Mouse (Mus musculus): Measurements from ENCODE around the gene Rimklb. TPM values are rescaled to one million over a fixed set of nuclear protein-coding genes. Genes with fewer than 3 reads are reported as not detected.
"Not testable (repeated sequence)": the region's sequence is repeated elsewhere in the genome, so short reads cannot be mapped to it uniquely, and the experiment has no call there.

Rimklb gene
- polyA plus RNA-seq, 1 experiment from 2014 or later, result 20.4 TPM

DNA sequence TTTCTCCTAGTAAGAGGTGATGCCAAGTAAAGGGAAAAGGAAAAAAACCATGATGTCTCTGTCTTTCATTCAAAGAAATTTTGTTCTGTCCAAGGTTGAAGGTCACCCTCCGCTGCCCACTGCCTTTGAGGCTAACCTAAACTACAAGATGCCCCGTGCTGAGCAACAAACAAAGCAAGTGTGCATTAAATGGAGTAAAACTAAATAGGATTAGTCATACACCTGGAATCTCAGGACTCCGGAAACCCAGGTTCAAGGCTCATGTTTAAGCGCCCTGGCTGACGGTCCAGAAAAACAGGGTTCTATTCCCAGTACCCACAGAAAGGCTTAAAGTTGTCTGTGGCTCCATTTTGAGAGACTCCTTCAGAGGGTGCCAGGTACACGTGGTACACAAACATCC, 6.1 kb downstream of the Rimklb start:
- H3K36me3 ChIP-seq, result no peaks in the 10 kb centered on the region
- peaks cover 24% of the 10 kb centered on the region for H3K4me1 ChIP-seq
- H3K27me3 ChIP-seq (ENCODE audit: insufficient read depth, poor library complexity, severe bottlenecking), result peaks cover 19% of the 10 kb centered on the region
- WGBS, result 37% methylated on average over 6 of the region's 6 CpGs
- 0 out of 2 replicates have a peak overlapping the region, but pooled peaks have one; percentile 86 for H3K27ac ChIP-seq
- H3K4me3 ChIP-seq, result no peak overlapping the region
- H3K9me3 ChIP-seq, result no peaks in the 10 kb centered on the region
- no peak for DNase-seq (ENCODE audit: low spot score)

- peak overlapping the region; percentile 86 for H3K27ac ChIP-seq
- WGBS, result under 1% methylated on average over 16 of the region's 16 CpGs
- no peaks in the 10 kb centered on the region for H3K36me3 ChIP-seq
- H3K9me3 ChIP-seq, result no peaks in the 10 kb centered on the region
- peak overlapping the region; percentile 60 for H3K4me3 ChIP-seq
- peak; percentile 95 for DNase-seq (ENCODE audit: low spot score)
- peaks cover 26% of the 10 kb centered on the region for H3K27me3 ChIP-seq (ENCODE audit: insufficient read depth, poor library complexity, severe bottlenecking)
- H3K4me1 ChIP-seq, result peaks cover 24% of the 10 kb centered on the region
These were observed 7.0 kb downstream of the Rimklb start for GRCm38 (mm10) chr6:122491557-122491956.

DNA sequence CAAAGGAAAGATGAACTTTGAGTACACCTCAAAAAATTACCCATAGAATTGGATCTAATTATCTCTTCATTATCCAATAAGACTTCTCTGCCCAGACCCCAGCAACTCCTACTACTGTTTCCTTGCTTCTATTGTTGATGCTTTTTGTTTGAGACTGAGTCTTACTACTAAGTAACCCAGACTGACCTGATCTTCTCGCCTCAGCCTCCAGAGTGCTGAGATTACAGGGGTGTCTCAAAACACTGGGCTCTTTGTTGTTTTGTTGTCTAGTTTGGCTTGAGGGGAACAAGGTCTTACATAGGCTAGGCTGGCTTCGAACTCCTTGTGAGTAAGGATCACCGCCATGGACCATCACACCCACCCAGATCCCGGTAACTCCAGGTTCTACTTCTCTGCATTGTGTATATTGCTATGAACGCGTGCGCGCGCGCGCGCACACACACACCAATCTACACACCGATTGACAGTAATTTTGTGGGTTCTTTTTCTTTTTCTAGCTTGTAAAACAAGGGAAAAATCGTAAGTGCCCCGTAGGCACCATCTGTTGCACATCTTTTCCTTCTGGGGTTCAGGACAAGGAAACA, 7.5 kb downstream of the Rimklb start:
- Histone ChIP-seq H3K27me3 (ENCODE audit: insufficient read depth, poor library complexity, severe bottlenecking) (peaks cover 26% of the 10 kb centered on the region), H3K36me3 (no peaks in the 10 kb centered on the region), H3K27ac (peak overlapping the region; percentile 86), H3K4me3 (peak overlapping the region; percentile 60), H3K9me3 (no peaks in the 10 kb centered on the region), H3K4me1 (peaks cover 20% of the 10 kb centered on the region)
- WGBS, result 23% methylated on average over 15 of the region's 15 CpGs
- DNase-seq (ENCODE audit: low spot score), result no peak

DNA sequence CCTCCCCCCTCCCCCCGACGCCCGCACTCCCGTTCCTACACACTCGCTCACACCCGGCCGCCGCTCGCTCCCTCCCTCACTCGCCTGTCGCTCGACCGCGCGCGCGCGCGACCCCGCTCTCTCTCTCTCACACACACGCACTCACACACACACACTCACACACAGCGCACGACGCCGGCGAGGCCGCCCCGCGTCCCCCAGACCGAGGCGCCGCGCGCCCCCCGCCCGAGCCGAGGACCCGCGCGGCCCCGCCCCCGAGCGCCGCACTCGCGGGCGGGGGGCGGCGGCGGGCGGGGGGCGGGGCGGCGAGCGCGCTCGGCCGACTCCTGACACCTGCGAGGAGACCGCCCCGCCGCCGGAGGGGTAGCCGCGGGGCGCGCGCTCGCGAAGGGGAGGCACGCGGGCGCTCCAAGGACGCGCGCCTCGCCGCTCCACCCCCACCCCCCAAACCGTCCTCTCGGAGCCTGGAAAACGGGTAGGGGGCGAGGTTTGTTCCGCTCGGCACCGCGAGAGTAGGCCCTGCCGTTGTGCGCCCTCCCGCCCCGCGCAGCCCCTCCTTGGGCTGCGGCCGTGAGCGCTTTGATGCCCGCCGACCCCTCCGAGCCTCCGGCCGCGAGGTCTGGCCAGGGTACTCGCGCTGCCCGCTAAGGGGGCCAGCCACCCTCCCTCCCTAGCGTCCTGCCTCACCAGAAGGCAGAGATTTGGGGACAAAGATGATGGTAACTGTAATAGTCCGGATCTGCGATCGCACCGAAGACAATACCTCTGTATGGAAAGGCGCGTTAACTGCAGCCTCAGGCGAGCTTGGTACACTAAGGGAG, 12.1 kb downstream of the Rimklb start:
- under 1% methylated on average over 89 of the region's 111 CpGs for WGBS
- H3K27ac ChIP-seq, result peak overlapping the region; percentile 90
- no peaks in the 10 kb centered on the region for H3K9me3 ChIP-seq
- H3K27me3 ChIP-seq (ENCODE audit: insufficient read depth, poor library complexity, severe bottlenecking), result peaks cover 26% of the 10 kb centered on the region
- peaks cover 5% of the 10 kb centered on the region for H3K4me1 ChIP-seq
- no peaks in the 10 kb centered on the region for H3K36me3 ChIP-seq
- no peak for DNase-seq (ENCODE audit: low spot score)
- peak overlapping the region; percentile 78 for H3K4me3 ChIP-seq

- WGBS, result 17% methylated on average over 77 of the region's 91 CpGs
- H3K27ac ChIP-seq, result peak overlapping the region; percentile 90
- DNase-seq (ENCODE audit: low spot score), result no peak
These were observed 12.9 kb downstream of the Rimklb start for GRCm38 (mm10) chr6:122485401-122486296.

GRCm38 (mm10) chr6:122478062-122478461, 20.5 kb downstream of the Rimklb start:
- WGBS, result 65% methylated on average over 3 of the region's 3 CpGs
- no peaks in the 10 kb centered on the region for H3K27me3 ChIP-seq (ENCODE audit: insufficient read depth, poor library complexity, severe bottlenecking)
- H3K36me3 ChIP-seq, result no peaks in the 10 kb centered on the region
- H3K9me3 ChIP-seq, result no peaks in the 10 kb centered on the region
- H3K27ac ChIP-seq, result no peak overlapping the region
- H3K4me3 ChIP-seq, result no peak overlapping the region
- no peaks in the 10 kb centered on the region for H3K4me1 ChIP-seq
- no peak for DNase-seq (ENCODE audit: low spot score)

More at GRCm38 (mm10) chr6:122485401-122486296, 12.9 kb downstream of the Rimklb start:
- Histone ChIP-seq H3K36me3 (no peaks in the 10 kb centered on the region), H3K27me3 (ENCODE audit: insufficient read depth, poor library complexity, severe bottlenecking) (peaks cover 26% of the 10 kb centered on the region), H3K9me3 (no peaks in the 10 kb centered on the region), H3K4me1 (no peaks in the 10 kb centered on the region), H3K4me3 (peak overlapping the region; percentile 78)

DNA sequence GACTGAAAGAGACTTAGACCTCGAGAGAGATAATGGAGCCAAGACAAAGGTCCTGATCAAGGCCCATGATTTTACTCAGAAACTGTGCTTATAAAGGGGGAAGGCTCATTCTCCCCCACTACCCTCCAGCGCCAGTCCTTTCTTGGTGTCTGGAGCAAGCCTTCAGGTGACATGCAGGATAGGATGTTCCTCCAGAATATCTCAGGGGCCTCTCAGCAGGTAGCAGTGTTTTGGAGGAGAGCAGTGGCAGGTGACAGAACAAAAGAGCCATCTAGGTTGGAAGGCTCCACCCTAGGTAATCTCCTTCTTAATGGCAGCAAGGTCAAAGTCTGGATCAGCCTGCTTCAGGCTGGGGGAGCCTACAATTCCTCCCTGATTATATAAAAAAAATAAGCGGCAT, 27.1 kb downstream of the Rimklb start:
- H3K4me1 ChIP-seq; H3K27ac ChIP-seq; H3K9me3 ChIP-seq; H3K27me3 ChIP-seq (ENCODE audit: insufficient read depth, poor library complexity, severe bottlenecking); DNase-seq (ENCODE audit: low spot score); H3K4me3 ChIP-seq: not testable (repeated sequence)
- WGBS, result 87% methylated on average over 3 of the region's 3 CpGs
- H3K36me3 ChIP-seq, result peaks cover 26% of the 10 kb centered on the region

DNA sequence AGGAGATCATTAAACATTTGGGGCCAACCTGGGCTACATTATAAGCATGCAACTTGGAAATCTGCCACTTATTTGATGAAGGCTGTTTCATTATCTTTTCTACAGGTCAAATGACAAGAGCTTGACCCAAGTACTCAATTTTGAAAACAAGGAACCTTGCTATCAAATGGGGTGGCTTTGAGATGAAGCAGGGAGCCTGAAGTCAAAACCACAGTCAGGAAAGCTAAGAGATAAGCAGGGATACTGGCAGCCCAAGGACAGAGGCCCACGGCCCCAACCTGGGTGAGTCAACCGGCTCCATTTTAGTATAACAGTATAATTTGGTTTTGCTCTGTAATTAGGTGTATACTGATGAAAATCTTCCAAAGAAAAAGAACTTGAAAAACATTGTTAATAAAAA, 28.3 kb downstream of the Rimklb start:
- H3K27me3 ChIP-seq (ENCODE audit: insufficient read depth, poor library complexity, severe bottlenecking), result no peaks in the 10 kb centered on the region
- H3K36me3 ChIP-seq, result peaks cover 31% of the 10 kb centered on the region
- no peaks in the 10 kb centered on the region for H3K4me1 ChIP-seq
- no peak for DNase-seq (ENCODE audit: low spot score)
- H3K4me3 ChIP-seq, result no peak overlapping the region
- no peak overlapping the region for H3K27ac ChIP-seq
- H3K9me3 ChIP-seq, result no peaks in the 10 kb centered on the region
- WGBS, result 56% methylated on average over 2 of the region's 2 CpGs

DNA sequence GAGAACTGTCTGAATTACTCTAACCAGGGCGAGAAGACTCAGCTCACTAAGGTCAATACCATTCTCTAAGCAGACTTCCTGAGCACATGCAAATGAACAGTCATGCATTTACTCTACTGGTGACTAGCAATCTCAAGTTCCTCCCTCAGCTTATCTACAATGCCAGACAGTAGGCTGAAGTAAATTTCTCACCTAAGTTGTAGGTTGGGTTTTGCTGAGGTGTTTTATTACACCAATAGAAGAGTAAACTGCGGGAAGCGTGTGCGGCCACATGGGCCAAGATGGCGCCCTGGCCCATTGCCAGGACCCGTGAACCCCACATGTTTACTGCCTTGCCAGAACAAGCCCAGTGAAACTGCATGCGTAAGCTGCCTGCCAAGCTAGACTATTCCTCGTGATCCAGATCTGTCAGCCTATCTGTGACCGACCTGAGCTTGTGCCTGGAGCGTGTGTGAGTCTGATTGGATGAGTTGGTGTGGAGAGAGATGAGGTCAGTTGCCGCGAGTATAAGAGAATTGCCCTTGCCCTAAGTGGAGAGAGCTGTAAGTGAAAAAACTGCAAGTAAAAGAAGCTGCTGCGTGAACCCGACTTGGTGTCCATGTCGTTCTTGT, 29.4 kb downstream of the Rimklb start:
- no peak for DNase-seq (ENCODE audit: low spot score)
- Histone ChIP-seq H3K4me3 (no peak overlapping the region), H3K27me3 (ENCODE audit: insufficient read depth, poor library complexity, severe bottlenecking) (no peaks in the 10 kb centered on the region), H3K4me1 (no peaks in the 10 kb centered on the region), H3K27ac (no peak overlapping the region), H3K36me3 (peaks cover 31% of the 10 kb centered on the region), H3K9me3 (no peaks in the 10 kb centered on the region)
- WGBS, result 90% methylated on average over 15 of the region's 15 CpGs

DNA sequence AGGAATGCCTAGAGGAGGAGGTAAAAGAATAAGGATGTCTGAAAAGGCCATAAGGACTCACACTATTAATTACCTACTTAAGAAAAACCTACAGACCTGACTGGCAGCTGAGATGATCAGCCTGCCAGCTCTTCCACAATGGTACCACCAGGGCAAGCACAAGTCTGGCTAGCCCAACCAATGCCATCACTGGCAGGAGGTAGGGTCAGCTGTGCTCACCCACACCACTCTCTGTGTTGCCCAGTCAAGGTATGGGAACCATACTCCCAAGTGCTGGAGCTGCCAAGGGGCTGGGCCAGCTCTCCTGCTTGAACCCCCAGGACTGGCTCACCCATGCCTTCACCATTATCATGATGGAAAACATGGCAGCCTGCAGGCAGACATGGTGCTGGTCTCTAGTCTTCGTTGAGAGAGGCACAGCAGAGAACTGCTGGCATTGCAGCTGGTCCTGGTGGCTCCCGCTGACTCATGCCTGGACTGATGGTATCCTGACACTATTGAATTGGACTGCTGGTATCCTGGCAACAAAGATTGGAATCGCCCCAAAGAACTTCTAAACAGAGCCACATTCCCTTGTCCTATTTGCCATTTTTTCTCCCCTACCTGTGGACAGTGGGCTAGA, 32.4 kb downstream of the Rimklb start:
- Histone ChIP-seq H3K36me3 (peaks cover 35% of the 10 kb centered on the region), H3K4me1 (no peaks in the 10 kb centered on the region), H3K27ac (no peak overlapping the region), H3K9me3 (no peaks in the 10 kb centered on the region), H3K27me3 (ENCODE audit: insufficient read depth, poor library complexity, severe bottlenecking) (no peaks in the 10 kb centered on the region), H3K4me3 (no peak overlapping the region)
- no peak for DNase-seq (ENCODE audit: low spot score)
- WGBS, result 85% methylated on average over 3 of the region's 3 CpGs

DNA sequence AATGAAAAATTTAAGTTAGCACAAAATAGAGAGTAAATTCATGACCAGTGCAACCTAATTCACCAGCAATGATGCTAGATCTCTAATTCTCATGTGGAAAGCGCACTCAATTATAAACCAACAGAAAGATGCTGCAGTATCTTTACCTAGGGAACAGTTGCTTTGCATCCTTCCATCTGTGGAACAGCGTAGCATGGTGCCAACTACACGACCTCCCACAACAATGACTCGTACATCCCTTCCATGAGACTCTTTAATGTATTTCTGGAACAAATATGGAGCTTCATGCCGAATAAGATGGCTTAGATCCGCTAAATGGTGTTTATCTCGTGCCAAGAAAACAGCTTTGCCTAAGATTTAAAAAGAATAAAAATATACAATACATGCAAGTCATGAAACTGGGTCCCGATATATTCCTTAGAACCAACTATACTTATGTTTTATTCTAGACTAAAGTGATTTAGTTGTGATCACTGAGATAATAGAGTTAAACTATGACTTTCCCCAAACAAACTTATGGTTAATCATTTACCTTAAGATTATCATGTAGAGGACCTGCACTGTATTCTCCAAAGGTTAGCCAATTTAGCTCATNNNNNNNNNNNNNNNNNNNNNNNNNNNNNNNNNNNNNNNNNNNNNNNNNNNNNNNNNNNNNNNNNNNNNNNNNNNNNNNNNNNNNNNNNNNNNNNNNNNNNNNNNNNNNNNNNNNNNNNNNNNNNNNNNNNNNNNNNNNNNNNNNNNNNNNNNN, 39.4 kb downstream of the Rimklb start:
- WGBS, result 88% methylated on average over 8 of the region's 8 CpGs
- no peak for DNase-seq (ENCODE audit: low spot score)
- Histone ChIP-seq H3K9me3 (no peaks in the 10 kb centered on the region), H3K36me3 (peaks cover 38% of the 10 kb centered on the region), H3K4me1 (no peaks in the 10 kb centered on the region), H3K27me3 (ENCODE audit: insufficient read depth, poor library complexity, severe bottlenecking) (no peaks in the 10 kb centered on the region), H3K4me3 (no peak overlapping the region), H3K27ac (no peak overlapping the region)

GRCm38 (mm10) chr6:122447848-122448247, 50.7 kb downstream of the Rimklb start:
- WGBS, result 93% methylated on average over 7 of the region's 7 CpGs
- Histone ChIP-seq H3K9me3 (no peaks in the 10 kb centered on the region), H3K4me1 (no peaks in the 10 kb centered on the region), H3K4me3 (no peak overlapping the region), H3K27ac (no peak overlapping the region), H3K36me3 (no peaks in the 10 kb centered on the region), H3K27me3 (ENCODE audit: insufficient read depth, poor library complexity, severe bottlenecking) (no peaks in the 10 kb centered on the region)
- DNase-seq (ENCODE audit: low spot score), result no peak
